Mouse (Mus musculus) right cerebral cortex, postnatal 36 days (tissue): Measurements from ENCODE around the gene Rarb.
A peak's percentile ranks its signal among the peaks of the same experiment; 100 is the strongest.

Source experiments
- DNase-seq, 2 experiments: peaks; one replicate each; pipeline ENCODE4 v3.0.0; 2022; ENCODE audit warnings: low spot score in 2 of 2, mixed read lengths in 1 of 2

Gene Rarb

DNA sequence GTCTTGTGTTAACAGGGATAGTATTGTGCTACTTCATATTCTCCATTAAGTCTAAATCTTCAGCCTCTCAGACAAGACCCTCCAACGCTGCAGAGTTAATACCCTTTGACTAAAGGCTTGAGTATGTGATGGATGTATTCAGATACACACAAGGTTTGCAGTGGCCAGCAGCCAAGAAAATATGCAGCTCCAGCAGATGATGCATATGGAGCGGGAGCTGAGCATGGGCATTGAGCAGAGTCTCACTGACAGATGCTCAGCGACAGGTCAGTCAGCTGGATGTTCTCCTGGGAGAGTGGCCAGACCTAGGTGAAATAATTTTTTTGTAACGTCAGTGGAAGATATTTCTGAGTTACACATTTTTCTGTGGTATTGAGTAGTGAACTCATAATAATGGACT, 229.8 kb downstream of the Rarb start:
- DNase-seq: no peak

DNA sequence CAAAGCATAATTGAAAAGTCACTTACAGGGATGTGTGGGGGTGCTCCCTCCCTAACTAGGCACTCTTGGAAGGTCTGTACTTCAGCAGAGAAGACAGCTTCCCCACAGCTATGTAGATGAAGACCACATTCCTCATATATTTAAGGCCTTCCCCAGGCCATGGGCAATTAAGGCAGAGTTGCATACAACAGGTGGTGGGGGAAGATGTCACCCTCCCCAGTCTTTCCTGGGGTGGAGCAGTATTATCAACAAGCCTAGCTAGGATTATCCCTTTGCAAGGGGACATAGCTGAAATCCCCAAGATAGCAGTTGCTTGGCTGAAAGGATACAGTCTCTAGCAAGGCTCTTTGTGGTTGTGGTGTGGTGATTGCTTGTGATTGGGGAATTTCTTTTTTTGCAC, 240.9 kb downstream of the Rarb start:
- no peak for DNase-seq

- DNase-seq: no peak
Observed at GRCm38 (mm10) chr14:16577049-16577448, 241.9 kb downstream of the Rarb start.

DNA sequence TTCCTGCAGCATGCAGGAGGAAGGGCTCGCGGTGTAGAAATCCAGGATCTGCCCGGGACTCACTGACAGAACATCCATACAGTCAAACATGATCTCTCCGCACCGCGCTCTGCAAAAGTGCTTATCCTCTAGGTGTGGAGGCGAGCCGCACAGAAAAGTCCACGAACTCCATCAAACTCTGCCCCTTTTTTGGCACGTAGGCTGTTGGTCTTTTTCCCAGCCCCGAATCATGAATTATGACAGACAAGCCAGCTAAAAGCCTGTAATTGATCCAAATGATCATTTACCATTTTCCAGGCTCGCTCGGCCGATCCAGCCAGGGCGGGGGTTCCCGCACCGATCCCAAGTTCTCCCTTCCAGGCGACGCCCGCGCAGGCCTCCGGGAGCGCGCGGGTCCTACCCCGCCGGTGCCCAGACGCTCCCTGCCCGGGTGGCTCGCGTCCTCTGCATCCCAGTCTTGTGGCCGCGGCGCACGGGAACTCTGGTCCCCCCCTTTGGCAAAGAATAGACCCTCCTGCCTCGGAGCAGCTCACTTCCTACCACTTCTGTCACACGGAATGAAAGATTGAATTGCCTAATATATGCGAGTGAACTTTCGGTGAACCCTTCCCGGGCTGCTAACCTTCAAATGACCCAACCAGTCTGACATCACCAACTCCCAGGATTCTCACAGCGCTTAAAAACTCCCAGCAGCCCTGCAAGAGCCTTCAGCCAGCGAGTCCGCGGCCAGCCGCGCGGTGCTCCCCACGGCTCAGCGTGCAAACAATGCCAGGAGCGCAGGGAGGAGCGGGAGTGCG, 243.8 kb downstream of the Rarb start:
- DNase-seq: peak; percentile 53 to 56

DNA sequence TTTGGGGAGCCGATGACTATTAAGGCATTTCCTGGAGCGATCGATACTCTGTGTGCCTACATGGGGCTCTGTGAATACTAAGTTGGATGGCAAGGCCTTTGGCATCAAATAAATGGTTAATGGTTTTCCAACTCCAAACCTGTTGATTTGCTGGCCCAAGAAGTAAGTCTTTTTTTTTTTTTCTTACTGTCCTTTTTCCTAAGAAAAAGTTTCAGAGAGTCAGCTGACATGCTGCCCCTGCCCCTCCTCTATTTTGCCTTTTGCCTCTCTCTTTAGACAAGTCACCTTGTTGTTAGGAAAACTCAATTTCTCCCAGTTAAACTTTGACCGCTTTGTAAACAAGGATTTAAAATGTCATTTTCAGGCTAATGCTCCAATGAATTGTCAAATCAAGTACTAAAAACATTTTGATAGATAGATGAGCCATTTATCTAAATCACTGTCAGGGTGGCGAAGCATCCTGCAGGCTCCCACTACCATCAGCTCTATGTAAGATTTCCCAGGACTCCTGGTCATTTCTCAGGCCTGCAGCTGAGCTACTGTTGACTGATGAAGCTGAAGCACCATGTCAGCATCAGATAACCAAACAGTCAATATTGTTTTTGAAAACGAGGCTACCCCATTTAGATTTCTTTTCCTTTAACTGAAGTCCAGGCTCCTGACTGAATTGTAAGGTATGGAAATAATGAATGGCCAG, 245.3 kb downstream of the Rarb start:
- no peak for DNase-seq

- no peak for DNase-seq
Observed at GRCm38 (mm10) chr14:16572755-16573340, 246.1 kb downstream of the Rarb start.

DNA sequence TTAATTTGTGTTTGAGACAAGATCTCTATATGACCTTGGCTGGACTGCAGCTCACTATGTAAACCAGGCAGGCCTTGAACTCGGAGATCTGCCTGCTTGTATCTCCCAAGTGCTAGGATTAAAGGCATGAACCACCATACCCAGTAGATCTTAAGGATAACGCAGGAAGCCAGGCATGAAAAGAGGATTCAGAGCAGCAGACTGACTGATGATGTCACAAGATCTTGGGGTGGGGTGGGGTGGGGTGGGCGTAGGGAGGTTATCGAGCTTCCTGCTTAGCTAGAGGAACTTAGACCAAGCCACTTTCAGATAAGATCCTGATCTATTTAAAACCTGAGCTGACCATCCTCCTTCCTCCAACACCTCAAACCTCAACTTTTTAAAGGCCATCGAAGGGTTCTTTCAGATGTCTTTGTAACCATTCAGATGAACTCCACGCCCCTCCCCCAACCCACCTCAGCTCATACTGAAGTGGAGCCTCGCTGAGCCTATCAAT, 249.4 kb downstream of the Rarb start:
- no peak for DNase-seq

- DNase-seq: no peak
Observed at GRCm38 (mm10) chr14:16566920-16567319, 252.0 kb downstream of the Rarb start.

DNA sequence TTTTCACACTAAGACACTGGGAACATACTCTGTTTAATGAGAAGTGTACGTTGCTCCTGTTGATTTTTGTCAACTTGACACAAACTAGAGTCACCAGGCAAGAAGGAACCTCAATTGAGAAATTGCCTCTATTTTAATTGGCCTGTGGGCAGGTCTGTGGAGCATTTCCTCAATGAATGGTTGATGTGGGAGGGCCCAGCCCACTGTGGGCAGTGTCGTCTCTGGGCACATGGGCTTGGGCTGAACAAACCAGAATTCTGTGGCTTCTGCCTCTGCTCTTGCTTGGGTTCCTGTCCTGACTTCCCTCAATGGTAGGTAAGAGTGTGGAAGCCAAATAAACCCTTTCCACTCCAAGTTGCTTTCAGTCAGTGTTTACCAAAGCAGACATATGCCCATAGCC, 255.0 kb downstream of the Rarb start:
- DNase-seq: no peak

- no peak for DNase-seq
Observed at GRCm38 (mm10) chr14:16561496-16562170, 257.3 kb downstream of the Rarb start.

DNA sequence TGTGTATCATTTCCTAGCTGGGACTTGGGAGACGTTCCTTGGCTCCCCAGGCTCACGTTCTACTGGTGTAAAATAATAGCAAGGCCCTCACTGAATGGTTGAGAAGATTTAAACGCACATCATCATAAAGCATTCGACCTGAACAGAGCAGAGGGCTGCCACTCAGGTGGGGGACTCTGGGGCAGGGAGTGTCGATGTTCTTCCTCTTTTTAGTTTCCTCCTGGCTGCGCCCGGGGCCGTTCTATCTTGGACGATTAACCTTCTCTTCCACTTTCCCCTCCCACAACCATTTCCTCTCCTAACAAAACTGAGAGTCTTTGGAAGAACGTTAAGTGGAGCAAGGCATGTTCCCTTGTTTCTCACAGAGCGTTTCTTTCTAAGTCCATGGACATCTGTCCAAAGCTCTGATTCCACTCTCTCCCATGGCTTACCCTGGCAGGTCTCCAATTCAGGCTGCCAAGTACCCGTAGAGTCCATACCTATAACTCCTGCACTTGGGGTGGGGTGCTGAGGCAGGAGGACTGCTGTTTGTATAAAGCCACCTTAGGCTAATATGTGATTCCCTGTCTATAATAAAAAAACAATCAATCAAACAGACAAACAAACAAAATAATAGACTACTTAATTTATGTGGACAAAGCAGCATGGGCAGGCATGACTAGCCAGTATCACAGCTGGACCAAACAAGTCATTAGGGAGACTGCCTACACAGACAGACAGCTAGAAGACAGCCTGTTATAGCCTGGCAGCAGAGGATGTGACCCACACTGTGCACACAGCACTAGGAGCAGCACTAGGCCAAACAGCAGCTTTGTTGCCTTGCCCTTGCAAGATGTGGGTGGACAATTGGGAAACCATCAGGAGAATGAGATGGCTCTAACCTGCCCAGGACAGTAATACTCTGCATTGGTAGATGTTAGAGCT, 259.4 kb downstream of the Rarb start:
- DNase-seq: no peak

GRCm38 (mm10) chr14:16558033-16558432, 260.9 kb downstream of the Rarb start:
- no peak for DNase-seq

DNA sequence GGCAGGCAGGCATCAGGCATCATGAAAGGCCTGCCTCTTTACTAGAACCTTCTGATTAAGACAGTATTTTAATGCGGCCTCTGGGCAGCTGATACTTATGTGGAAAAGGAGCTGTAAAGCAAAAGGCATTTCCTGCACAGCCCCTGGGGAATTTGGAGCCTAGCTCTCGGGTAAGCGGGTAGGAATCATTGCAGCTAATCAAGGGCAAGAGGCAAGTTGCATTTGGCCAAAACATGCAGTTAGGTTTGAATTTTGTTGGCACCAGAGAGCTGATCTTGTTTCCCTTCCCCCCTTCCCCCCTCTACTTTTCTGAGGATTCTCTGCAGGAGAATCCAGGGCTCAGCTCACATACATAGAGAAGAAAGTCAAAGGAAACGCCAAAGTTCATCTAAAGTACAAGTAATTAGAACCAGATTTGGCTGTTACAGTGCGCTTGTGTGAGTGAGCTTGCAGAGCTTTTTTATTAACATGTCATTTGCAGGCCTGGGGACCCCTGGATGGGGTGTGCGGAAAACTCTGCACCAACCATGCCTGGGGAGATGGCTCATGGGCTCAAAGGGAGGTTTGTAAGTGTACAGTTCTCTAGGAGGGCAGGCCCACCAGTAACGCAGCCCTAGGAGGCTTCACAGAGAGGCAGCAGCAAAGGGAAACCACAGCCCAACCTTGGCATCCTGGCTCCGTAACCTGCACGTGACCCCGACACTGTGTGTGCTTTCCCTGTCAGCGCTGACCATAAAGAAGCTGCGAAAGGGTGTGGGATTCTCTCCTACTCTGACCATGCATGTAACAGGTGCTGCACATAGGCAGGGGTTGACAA, 264.1 kb downstream of the Rarb start:
- no peak for DNase-seq

DNA sequence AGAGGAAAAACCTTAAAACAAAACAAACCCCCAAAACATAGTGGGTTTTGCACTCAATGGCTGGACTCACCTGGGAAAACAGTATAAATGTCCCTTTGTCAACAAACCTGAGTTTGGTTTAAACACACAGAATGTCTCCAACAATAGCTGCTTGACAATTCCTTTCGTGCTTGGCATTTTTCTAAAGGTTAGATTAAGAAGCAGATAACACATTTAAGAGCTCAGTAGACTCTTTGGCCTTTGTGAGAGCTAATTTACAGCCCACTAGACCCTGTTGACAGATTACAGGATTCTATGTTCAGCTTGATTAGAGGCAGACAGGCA, 264.7 kb downstream of the Rarb start:
- DNase-seq: no peak

DNA sequence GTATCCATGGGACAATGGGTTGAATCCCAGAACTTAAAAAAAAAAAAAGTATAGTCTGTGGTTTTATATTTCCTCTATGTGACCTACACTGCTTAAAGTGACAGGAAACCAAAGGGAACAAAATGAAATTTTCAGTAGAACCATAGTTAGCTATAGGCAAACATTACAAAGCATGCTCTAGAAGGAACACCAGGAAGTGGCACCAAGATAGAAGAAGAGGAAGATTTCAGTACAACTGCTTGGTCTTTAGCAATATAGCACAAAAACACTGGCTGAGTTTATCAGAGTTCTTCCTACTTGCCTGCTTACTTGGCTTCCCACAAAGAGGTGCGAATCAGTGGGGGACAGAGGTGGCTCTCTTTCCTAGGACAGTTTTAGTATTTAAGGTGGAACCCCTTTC, 266.7 kb downstream of the Rarb start:
- DNase-seq: no peak

DNA sequence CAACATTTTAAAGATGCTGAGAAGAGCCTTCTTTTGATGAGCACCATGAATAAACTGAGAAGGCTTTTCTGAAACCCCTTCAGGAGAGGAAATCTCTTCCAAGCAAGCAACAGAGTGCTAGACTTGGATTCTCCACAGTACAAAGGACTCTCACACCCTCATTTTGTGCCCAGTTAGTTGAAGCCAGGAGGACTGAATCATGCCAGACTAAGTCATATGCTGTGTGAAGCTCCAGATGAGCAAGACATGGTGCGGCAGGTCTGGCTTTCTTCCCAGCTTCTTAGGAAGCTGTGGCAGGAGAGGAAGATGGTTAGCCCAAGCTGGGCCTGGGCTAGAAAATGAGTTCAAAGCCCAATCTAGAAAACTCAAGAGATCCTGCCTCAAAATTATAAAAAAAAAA, 267.1 kb downstream of the Rarb start:
- DNase-seq: peak; percentile 18 to 49

DNA sequence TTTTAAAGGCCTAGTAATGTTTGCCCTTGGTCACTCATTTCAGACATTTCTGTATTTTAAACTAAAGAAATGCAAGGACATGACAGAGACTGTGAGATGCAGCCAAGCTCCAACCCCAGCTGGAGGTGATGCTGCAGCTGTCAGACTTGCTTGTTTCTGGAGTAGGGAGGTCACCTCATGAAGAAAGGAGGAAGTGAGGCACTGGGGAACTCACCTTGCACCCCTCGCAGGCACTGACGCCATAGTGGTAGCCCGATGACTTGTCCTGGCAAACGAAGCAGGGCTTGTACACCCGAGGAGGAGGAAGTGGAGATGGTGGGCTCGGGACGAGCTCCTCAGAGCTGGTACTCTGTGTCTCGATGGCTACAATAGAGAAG, 270.8 kb downstream of the Rarb start:
- no peak for DNase-seq

- no peak for DNase-seq
Observed at GRCm38 (mm10) chr14:16547492-16548199, 271.3 kb downstream of the Rarb start.

DNA sequence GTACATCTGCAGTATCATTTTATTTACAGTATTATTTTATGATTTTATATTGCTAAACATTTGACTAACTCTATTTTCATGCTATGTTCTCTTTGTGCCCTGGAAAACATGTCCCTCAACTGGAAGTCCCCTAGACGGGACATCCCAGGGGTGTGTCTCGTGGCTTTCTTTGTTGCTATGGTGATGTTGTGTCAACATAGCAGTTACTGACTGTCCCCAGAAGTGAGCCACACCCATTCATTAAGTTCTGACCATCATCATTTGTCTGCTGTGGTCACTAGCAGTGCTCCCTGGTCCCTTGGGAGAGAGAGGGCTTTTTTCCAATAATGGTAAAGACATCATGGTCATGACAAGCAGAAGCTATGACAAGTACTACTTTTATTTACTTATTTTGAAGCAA, 274.0 kb downstream of the Rarb start:
- no peak for DNase-seq

DNA sequence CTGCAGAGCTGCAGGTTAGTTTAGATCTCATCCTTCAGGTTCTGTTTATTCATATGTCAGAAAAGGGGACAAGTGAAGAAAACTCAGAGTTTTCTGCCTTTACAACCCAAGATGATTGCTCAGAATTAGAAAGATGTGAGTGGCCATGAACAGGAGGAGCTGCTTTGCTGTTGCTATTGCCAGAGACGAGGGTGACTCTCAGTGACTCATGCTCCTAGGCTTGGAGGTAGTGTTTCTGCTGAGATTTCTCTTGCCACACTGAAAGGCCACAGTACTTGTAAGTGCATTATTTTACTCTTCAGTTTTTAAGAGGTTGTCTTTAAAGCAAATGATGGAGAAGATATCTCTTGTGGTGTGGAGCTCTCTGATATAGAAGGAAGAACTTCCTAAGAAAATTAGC, 277.3 kb downstream of the Rarb start:
- no peak for DNase-seq
